Mouse (Mus musculus) forebrain, embryonic 12.5 days (tissue): ENCODE measurements around the gene Gm17657. TPM values are rescaled to one million over a fixed set of nuclear protein-coding genes. Genes with fewer than 3 reads are reported as not detected.

Source experiments
- ATAC-seq: fragments of 200-750 bp; cut with Nextera tagmentation; 2 replicates; pipeline ENCODE4 v1.8.0; 2017; ENCODE audit warnings: moderate TSS enrichment; ENCODE audit not compliant: low FRiP score
- H3K27ac ChIP-seq: fragments of 300-500 bp; sonication (generic); 2 replicates; pipeline ENCODE4 v1.5.1; 2016; ENCODE audit warnings: mild to moderate bottlenecking
- H3K27me3 ChIP-seq: fragments of 300-500 bp; sonication (generic); 2 replicates; pipeline ENCODE4 v1.6.1; 2016; ENCODE audit warnings: mild to moderate bottlenecking
- H3K36me3 ChIP-seq: fragments of 300-500 bp; sonication (generic); replicated peaks from 2 replicates; pipeline ENCODE4 v1.6.1; 2016; ENCODE audit warnings: mild to moderate bottlenecking
- H3K4me1 ChIP-seq: fragments of 300-500 bp; sonication (generic); 2 replicates; pipeline ENCODE4 v1.6.1; 2016
- H3K4me2 ChIP-seq: fragments of 300-500 bp; sonication (generic); 2 replicates; pipeline ENCODE4 v1.6.1; 2016; ENCODE audit warnings: mild to moderate bottlenecking, moderate library complexity
- H3K4me3 ChIP-seq: fragments of 300-500 bp; sonication (generic); replicated peaks from 2 replicates; pipeline ENCODE4 v1.5.1; 2016; ENCODE audit warnings: mild to moderate bottlenecking
- H3K9ac ChIP-seq: fragments of 300-500 bp; sonication (generic); 2 replicates; pipeline ENCODE4 v1.6.1; 2016; ENCODE audit warnings: mild to moderate bottlenecking
- H3K9me3 ChIP-seq: fragments of 300-500 bp; sonication (generic); 2 replicates; pipeline ENCODE4 v1.6.1; 2016
- WGBS: fragments of 180-500 bp; shearing (Covaris S2); methylation state at CpG from one replicate; pipeline ENCODE4 v1.1.7; 2016; 5-methylcytosine and 5-hydroxymethylcytosine counted together
- polyA plus RNA-seq: library from polyadenylated mRNA; unstranded; fragments of >200 nt; fragmentation: Nextera tagmentation; extraction: Ambion mirVana; gene quantifications from 2 replicates; pipeline ENCODE4 v1.2.1, GENCODE M21; 2016

Gene Gm17657
- not detected in 2 replicates for polyA plus RNA-seq

DNA sequence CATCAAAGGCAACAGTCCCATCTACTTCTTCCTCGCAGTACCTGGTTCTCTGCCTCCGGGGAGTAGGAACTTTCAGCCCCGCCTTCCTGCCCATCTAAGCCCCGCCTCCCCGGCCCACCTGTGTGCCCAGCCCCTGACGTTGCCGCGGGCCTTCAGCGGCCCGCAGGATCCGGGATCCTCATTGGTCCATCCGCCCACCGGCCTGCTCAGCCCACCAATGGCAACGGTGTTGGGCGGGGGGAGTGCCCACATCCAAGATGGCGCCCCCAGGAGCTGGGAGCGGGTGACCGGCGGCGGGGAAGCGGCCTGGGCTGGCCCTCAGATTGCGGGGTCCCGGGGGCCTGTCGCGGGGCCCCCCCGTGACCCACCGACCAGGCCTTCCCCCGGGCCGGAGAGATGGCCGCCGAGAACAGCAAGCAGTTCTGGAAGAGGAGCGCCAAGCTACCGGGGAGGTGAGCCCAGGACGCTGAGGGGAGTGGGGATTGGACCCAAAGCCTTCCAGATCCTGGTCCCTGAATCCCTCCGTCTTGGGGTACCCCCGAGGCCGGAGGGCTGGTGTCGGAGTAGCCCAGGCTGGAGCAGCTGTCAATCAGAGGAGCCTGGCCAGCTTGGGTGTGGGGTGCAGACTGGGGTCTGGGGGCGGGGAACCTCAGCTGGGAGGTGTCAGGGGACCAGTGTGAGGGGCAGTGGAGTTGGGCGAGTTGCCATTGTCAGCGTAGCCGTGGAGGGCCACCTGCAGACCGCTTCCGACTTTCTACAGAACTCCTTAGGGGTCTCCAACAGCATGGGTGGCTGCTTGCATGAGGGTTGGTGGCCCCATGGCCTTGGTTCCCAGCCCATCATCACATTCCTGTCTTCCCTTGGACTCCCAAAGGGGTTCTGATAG lies at the start of gene Gm17657, which contains the start of gene Tbc1d22b:
Gm17657 (minus strand) TSS at position 96 of the 886 bp plus-strand sequence.
Tbc1d22b (plus strand) TSS at position 243 of the 886 bp plus-strand sequence.
- Histone ChIP-seq H3K4me1 (peaks cover 17% of the 10 kb centered on the region), H3K36me3 (no peaks in the 10 kb centered on the region), H3K4me3 (peak within 1 kb of the TSS; percentile 93), H3K9ac (peak within 1 kb of the TSS; percentile 90), H3K9me3 (no peaks in the 10 kb centered on the region), H3K4me2 (peak within 1 kb of the TSS; percentile 80), H3K27me3 (no peaks in the 10 kb centered on the region), H3K27ac (peak within 1 kb of the TSS; percentile 64)
- under 1% methylated on average over 44 of the region's 44 CpGs for WGBS
- peak; percentile 99 for ATAC-seq

DNA sequence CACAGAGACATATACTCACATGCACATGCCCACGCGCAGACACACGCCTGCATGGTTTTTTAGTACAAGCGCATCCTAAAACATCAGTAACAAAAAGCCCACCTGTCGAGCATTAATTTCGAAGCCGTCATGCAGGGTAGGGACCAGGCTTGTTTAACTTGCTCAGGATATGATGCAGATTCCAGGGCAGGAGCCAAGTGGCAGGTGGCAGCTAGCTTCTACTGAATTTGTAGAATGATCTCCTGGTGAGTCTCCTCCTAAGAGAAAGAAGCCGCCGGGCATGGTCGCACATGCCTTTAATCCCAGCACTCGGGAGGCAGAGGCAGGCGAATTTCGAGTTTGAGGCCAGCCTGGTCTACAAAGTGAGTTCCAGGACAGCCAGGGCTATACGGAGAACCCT lies 49.6 kb upstream of the Gm17657 start:
- 95% methylated on average over 14 of the region's 14 CpGs for WGBS
- no peak overlapping the region for H3K4me3 ChIP-seq
- no peak overlapping the region for H3K9ac ChIP-seq
- H3K9me3 ChIP-seq, result no peaks in the 10 kb centered on the region
- ATAC-seq, result no peak
- H3K4me2 ChIP-seq, result no peak overlapping the region
- H3K27me3 ChIP-seq, result no peaks in the 10 kb centered on the region
- H3K4me1 ChIP-seq, result peaks cover 17% of the 10 kb centered on the region; the same call in 1 of the 2 replicates
- H3K36me3 ChIP-seq, result peaks cover 51% of the 10 kb centered on the region
- no peak overlapping the region for H3K27ac ChIP-seq

DNA sequence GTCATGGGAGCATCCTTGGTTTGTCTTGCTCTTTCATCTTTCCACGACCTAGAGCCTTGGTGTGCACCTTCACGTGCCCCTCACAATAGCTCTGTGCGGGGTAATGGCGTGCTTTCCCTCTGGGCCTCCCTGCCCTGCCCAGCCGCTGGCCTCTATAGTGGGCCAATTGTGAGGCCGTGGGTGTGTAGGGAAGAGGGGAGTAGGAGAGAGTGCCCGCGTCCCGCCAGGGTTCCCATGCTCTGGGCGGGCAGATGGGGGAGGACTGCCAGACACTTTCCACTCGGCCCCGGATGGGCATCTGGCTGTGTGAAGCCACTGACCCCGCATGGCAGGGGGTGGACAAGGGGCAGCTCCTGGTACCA lies 47.3 kb upstream of the Gm17657 start:
- H3K4me1 ChIP-seq, result peaks cover 17% of the 10 kb centered on the region; the same call in 1 of the 2 replicates
- no peaks in the 10 kb centered on the region for H3K27me3 ChIP-seq
- WGBS, result 83% methylated on average over 13 of the region's 13 CpGs
- no peak overlapping the region for H3K4me2 ChIP-seq
- peaks cover 46% of the 10 kb centered on the region for H3K36me3 ChIP-seq
- no peaks in the 10 kb centered on the region for H3K9me3 ChIP-seq
- no peak overlapping the region for H3K9ac ChIP-seq
- no peak overlapping the region for H3K4me3 ChIP-seq
- no peak overlapping the region; the same call in 1 of the 2 replicates for H3K27ac ChIP-seq
- no peak for ATAC-seq

DNA sequence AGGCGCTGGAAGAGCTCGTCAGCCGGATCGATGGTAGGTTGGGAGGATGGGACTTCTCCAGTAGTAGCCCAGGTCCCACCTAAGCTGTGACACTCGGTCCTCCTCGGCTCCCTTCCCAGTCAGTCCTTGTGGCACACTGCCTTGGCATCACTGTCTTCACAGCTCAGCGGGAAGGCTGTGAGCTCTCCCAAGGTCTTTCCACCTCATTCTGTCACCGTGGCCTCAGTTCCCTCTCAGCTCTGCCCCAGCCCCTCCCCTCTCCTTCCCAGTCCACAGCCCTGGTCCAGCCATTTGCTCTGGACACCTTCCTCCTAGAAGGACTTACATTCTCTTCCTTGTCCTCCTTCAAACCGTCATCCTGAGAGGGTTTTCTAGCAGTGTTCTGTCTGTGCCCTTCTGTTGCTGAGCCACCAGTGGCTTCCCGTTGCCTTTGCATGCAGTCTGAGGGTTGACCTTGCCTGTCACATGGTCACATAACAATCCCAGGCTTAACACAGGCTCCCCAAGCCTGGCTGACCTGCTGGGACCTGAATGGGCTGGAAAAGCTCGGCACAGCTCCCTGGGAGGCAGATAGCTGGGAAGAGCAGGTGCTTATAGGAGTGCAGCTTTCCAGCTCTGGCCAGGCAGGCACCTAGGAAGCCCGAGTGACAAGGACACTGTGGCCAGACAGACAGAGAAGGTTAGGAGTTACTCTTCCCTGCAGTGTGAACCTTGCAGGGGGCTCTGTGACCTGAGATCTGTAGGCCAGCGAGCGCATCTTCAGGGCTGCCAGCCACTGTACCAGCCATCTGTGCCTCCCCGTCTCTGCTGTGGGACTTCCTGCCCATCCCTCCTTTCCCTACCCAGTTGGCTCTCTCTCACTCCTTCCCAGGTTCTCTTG lies 46.7 kb upstream of the Gm17657 start:
- Histone ChIP-seq H3K4me2 (no peak overlapping the region), H3K36me3 (peaks cover 46% of the 10 kb centered on the region), H3K9ac (no peak overlapping the region), H3K4me3 (no peak overlapping the region), H3K9me3 (no peaks in the 10 kb centered on the region), H3K27me3 (no peaks in the 10 kb centered on the region), H3K27ac (no peak overlapping the region; the same call in 1 of the 2 replicates), H3K4me1 (peaks cover 17% of the 10 kb centered on the region; the same call in 1 of the 2 replicates)
- ATAC-seq, result no peak
- WGBS, result 83% methylated on average over 15 of the region's 15 CpGs

DNA sequence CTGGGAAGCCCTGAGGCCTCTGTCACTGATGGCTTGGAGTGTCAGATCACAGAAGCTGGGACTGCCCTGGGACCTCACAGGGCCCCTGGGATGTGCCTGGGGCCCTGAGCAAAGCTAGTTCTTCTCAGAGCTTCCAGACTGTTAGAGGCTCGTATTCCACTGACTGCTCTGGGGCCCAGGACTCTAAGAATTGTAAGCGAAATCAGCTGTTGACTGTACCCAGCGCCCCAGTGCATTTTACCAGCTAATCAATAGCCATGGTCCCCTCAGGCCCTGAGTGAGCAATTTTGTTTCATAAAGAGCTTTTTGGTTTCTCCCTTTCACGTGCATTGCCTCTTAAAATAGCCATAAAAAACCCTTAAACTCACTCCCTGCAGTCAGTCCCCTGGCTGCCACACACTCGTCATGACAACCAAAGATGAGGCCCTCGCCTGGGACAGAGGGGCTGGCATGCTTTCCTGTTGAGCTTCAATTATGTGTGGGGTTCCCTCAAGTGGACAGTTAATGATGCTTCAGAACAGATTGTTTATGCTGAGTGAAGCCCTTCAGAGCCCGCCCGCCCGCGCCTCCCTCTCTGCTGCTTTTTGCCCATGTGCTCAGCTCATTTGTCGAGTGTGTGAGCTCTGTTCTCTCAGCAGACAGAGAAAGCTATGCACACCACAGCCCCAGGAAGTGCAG lies 39.9 kb upstream of the Gm17657 start:
- Histone ChIP-seq H3K4me2 (no peak overlapping the region; the same call in 1 of the 2 replicates), H3K9me3 (no peaks in the 10 kb centered on the region), H3K27me3 (no peaks in the 10 kb centered on the region), H3K36me3 (peaks cover 23% of the 10 kb centered on the region), H3K27ac (peak overlapping the region; percentile 74), H3K4me3 (no peak overlapping the region), H3K9ac (no peak overlapping the region; the same call in 1 of the 2 replicates), H3K4me1 (peaks cover 11% of the 10 kb centered on the region)
- ATAC-seq, result peak; percentile 78
- 31% methylated on average over 11 of the region's 11 CpGs for WGBS

DNA sequence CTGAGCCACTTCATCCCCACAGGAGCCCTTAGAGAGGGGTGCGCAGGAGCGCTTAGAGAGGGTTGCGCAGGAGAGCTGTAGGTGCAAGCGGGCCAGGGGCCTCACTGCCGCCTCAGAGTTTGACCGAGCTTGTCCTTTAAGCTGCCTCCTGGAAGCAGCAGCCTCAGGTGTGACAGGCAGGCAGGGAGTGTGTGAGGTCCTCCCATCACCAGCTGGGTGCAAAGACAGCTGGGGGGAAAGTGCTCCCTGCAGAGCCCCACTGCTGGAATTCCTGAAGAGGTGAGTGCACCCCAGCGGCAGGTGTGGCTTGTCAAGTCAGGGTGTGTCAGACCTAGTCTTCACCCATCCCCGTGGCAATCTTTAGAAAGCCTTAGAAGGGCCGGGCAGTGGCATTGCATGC lies 37.5 kb upstream of the Gm17657 start:
- Histone ChIP-seq H3K27ac (no peak overlapping the region), H3K9me3 (no peaks in the 10 kb centered on the region), H3K4me2 (no peak overlapping the region), H3K27me3 (no peaks in the 10 kb centered on the region), H3K9ac (no peak overlapping the region), H3K36me3 (peaks cover 31% of the 10 kb centered on the region), H3K4me1 (peaks cover 11% of the 10 kb centered on the region), H3K4me3 (no peak overlapping the region)
- no peak for ATAC-seq
- 89% methylated on average over 9 of the region's 9 CpGs for WGBS

DNA sequence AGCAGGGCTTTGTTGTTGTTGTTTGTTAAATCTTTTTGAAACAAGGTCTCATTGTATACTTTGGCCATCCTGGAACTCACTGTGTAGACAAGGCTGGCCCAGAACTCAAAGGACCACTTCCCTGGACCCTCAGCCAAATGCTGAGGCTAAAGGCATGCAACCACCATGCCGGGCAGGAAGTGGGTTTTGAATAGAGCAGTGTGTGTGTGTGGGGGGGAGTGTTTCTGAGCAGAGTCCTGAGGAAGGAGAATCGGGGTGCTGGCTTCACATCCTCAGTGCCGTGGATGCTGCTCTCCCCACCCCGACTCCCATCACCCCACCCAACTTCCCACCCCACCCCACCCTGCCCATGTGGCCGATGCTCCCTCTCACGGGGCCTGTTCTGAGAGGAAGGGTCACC lies 36.0 kb upstream of the Gm17657 start:
- H3K27ac ChIP-seq, result no peak overlapping the region
- no peaks in the 10 kb centered on the region for H3K9me3 ChIP-seq
- H3K4me2 ChIP-seq, result no peak overlapping the region
- no peak overlapping the region for H3K9ac ChIP-seq
- no peak for ATAC-seq
- peaks cover 11% of the 10 kb centered on the region for H3K4me1 ChIP-seq
- H3K27me3 ChIP-seq, result no peaks in the 10 kb centered on the region
- WGBS, result 95% methylated on average over 6 of the region's 6 CpGs
- peaks cover 42% of the 10 kb centered on the region for H3K36me3 ChIP-seq
- no peak overlapping the region for H3K4me3 ChIP-seq

DNA sequence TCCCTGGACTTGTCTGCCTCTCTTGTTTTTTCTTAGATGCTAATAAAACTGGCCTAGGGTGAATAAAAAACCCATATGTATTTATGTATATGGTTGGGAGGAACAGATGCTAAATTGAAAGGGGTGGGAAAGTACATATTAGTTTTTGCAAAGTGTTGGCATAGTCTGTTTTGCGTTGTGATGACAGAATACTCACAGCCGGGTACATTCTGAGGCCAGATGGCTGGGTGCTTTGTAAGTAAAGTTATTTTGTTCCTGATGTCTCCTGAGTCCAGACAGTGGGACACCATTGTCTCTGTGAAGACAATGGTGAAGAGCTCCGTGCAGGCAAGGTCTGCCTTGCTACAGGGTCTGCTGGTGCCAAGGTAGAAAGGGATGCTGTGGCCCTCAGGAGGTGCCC lies 35.3 kb upstream of the Gm17657 start:
- Histone ChIP-seq H3K27me3 (no peaks in the 10 kb centered on the region), H3K9ac (no peak overlapping the region), H3K4me1 (peaks cover 9% of the 10 kb centered on the region), H3K4me3 (no peak overlapping the region), H3K27ac (no peak overlapping the region), H3K36me3 (peaks cover 50% of the 10 kb centered on the region), H3K9me3 (no peaks in the 10 kb centered on the region), H3K4me2 (no peak overlapping the region)
- no peak for ATAC-seq
- 76% methylated on average over 3 of the region's 3 CpGs for WGBS

DNA sequence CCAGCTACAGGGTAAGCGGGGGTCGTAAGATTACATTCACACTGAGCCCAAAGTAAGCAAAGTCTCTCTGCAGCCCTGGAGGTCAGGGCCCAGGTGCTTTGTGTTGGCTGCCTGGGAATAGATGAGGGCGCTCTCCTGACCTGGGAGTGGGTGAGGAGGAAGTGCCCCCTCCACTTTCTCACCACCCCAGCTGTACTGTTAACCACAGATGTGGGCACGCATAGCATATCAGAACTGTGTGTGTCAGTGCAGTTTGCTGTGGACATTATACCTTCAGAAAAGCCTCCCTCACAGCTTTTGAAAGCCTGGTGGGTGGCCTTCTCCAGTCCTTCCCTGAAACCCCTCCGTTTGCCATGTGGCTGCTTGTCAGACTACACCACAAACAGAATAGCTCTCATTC lies 34.9 kb upstream of the Gm17657 start:
- Histone ChIP-seq H3K4me1 (peaks cover 5% of the 10 kb centered on the region), H3K27me3 (no peaks in the 10 kb centered on the region), H3K9me3 (no peaks in the 10 kb centered on the region), H3K36me3 (peaks cover 54% of the 10 kb centered on the region), H3K9ac (no peak overlapping the region), H3K4me2 (no peak overlapping the region), H3K4me3 (no peak overlapping the region), H3K27ac (no peak overlapping the region)
- ATAC-seq, result no peak
- WGBS, result 86% methylated on average over 5 of the region's 5 CpGs

DNA sequence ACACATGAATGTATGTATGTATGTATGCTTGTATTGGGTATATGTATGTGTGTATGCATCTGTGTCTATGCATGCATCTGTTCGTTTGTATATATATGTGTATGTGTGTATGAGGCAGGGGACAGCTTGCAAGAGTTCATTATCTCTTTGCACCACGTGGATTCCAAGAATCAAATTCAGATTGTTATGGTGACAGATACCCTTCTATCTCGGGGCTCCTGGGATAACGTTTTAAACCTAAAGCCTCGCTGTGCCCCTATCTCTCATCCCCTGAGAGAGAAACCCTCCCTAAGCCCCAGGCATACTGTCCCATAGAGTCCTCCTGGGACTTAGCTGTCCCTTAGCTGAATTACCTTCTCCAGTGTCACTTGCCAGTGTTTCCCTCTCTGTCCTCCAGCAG lies 34.1 kb upstream of the Gm17657 start:
- ATAC-seq, result no peak
- no peak overlapping the region for H3K9ac ChIP-seq
- H3K4me1 ChIP-seq, result no peaks in the 10 kb centered on the region; the same call in 1 of the 2 replicates
- 91% methylated on average over 5 of the region's 5 CpGs for WGBS
- no peak overlapping the region for H3K4me3 ChIP-seq
- peaks cover 61% of the 10 kb centered on the region for H3K36me3 ChIP-seq
- no peaks in the 10 kb centered on the region for H3K27me3 ChIP-seq
- no peak overlapping the region for H3K4me2 ChIP-seq
- H3K27ac ChIP-seq, result no peak overlapping the region
- H3K9me3 ChIP-seq, result no peaks in the 10 kb centered on the region

DNA sequence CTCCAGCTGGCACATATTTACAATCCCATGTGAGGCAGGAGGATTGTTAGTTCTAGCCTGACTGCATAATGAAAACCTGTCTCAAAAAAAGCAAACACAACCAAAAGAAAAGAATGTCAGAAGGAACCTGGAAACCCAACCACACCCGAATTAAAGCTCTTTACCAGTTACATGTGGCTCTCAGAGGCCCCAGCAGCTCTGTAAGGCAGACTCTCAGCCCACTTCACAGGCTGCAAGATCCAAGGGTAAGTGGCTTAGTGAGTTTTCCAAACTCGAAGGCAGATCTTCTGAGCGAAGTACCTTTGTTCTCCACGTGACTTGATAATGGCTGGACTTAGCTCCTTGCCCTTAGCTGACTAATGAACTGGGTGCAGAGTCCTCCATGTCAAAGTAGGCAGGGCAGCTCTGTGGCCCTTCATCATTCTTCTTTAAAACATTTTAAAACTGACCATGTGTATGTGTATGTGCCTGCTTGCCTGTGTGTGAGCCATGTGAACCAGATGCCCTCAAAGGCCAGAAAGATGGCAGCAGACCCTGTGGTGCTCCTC lies 30.2 kb upstream of the Gm17657 start:
- Histone ChIP-seq H3K9me3 (no peaks in the 10 kb centered on the region), H3K36me3 (peaks cover 79% of the 10 kb centered on the region), H3K4me2 (no peak overlapping the region), H3K9ac (no peak overlapping the region), H3K4me3 (no peak overlapping the region), H3K27me3 (no peaks in the 10 kb centered on the region), H3K4me1 (no peaks in the 10 kb centered on the region), H3K27ac (no peak overlapping the region)
- WGBS, result 85% methylated on average over 4 of the region's 4 CpGs
- no peak for ATAC-seq
